Mouse (Mus musculus): ENCODE results near the gene Gm13276. TPM values are rescaled to one million over a fixed set of nuclear protein-coding genes. Genes with fewer than 3 reads are reported as not detected.
"Not testable (repeated sequence)": the region's sequence is repeated elsewhere in the genome, so short reads cannot be mapped to it uniquely, and the experiment has no call there.

Gm13276 gene
- polyA plus RNA-seq, 1 experiment from 2014 or later = not detected

GRCm38 (mm10) chr4:88802954-88803353 is 17.4 kb downstream of the Gm13276 start, which contains the start of gene Gm13287:
Gm13287 (plus strand) TSS chr4:88803254.
- H3K9me3 ChIP-seq (ENCODE audit: control insufficient read depth, low read length); H3K4me3 ChIP-seq (ENCODE audit: low read length); H3K36me3 ChIP-seq (ENCODE audit: control insufficient read depth, insufficient read depth, low read length); H3K27ac ChIP-seq (ENCODE audit: low read depth, low read length); H3K4me1 ChIP-seq (ENCODE audit: control insufficient read depth, insufficient read depth, low read length); H3K9ac ChIP-seq (ENCODE audit: low read depth, low read length); ATAC-seq (ENCODE audit: low FRiP score, low TSS enrichment); H3K27me3 ChIP-seq (ENCODE audit: control insufficient read depth, insufficient read depth, low read length); H3K4me2 ChIP-seq (replicated peaks; ENCODE audit: low read depth, low read length): not testable (repeated sequence)
- WGBS = no CpG with 5 or more reads among the region's 29 CpGs

GRCm38 (mm10) chr4:88805231-88805630 is 19.7 kb downstream of the Gm13276 start, which contains the start of gene Gm13288:
Gm13288 (plus strand) TSS chr4:88805531.
- not testable (repeated sequence) for H3K4me3 ChIP-seq (ENCODE audit: low read length); H3K9me3 ChIP-seq (ENCODE audit: control insufficient read depth, low read length); H3K27ac ChIP-seq (ENCODE audit: low read depth, low read length); H3K27me3 ChIP-seq (ENCODE audit: control insufficient read depth, insufficient read depth, low read length); H3K4me2 ChIP-seq (replicated peaks; ENCODE audit: low read depth, low read length); H3K9ac ChIP-seq (ENCODE audit: low read depth, low read length); ATAC-seq (ENCODE audit: low FRiP score, low TSS enrichment); H3K36me3 ChIP-seq (ENCODE audit: control insufficient read depth, insufficient read depth, low read length); H3K4me1 ChIP-seq (ENCODE audit: control insufficient read depth, insufficient read depth, low read length)
- WGBS = no CpG with 5 or more reads among the region's 8 CpGs

- H3K9ac ChIP-seq (ENCODE audit: low read depth, low read length); H3K9me3 ChIP-seq (ENCODE audit: control insufficient read depth, low read length); H3K27me3 ChIP-seq (ENCODE audit: control insufficient read depth, insufficient read depth, low read length); ATAC-seq (ENCODE audit: low FRiP score, low TSS enrichment); H3K4me1 ChIP-seq (ENCODE audit: control insufficient read depth, insufficient read depth, low read length); H3K27ac ChIP-seq (ENCODE audit: low read depth, low read length); H3K4me2 ChIP-seq (replicated peaks; ENCODE audit: low read depth, low read length); H3K36me3 ChIP-seq (ENCODE audit: control insufficient read depth, insufficient read depth, low read length); H3K4me3 ChIP-seq (ENCODE audit: low read length): not testable (repeated sequence)
- WGBS = 0% methylated on average over 13 of the region's 34 CpGs
Observed at GRCm38 (mm10) chr4:88805761-88806160, 20.3 kb downstream of the Gm13276 start.

GRCm38 (mm10) chr4:88815928-88816327 is 30.4 kb downstream of the Gm13276 start, which contains the start of gene Ifna7:
Ifna7 (plus strand) TSS chr4:88816228.
- Histone ChIP-seq H3K36me3 (ENCODE audit: control insufficient read depth, insufficient read depth, low read length) (no peaks in the 10 kb centered on the region), H3K4me1 (ENCODE audit: control insufficient read depth, insufficient read depth, low read length) (no peaks in the 10 kb centered on the region), H3K4me3 (ENCODE audit: low read length) (no peak within 1 kb of the TSS), H3K27me3 (ENCODE audit: control insufficient read depth, insufficient read depth, low read length) (no peaks in the 10 kb centered on the region), H3K27ac (ENCODE audit: low read depth, low read length) (no peak within 1 kb of the TSS), H3K9me3 (ENCODE audit: control insufficient read depth, low read length) (no peaks in the 10 kb centered on the region), H3K4me2 (replicated peaks; ENCODE audit: low read depth, low read length) (no peak within 1 kb of the TSS), H3K9ac (ENCODE audit: low read depth, low read length) (no peak within 1 kb of the TSS)
- 63% methylated on average over 3 of the region's 3 CpGs for WGBS
- ATAC-seq (ENCODE audit: low FRiP score, low TSS enrichment) = no peak

GRCm38 (mm10) chr4:88819659-88820058 is 34.1 kb downstream of the Gm13276 start, which contains the start of gene Ifna11:
Ifna11 (plus strand) TSS chr4:88819959.
- 81% methylated on average over 1 of the region's 1 CpGs for WGBS
- H3K27me3 ChIP-seq (ENCODE audit: control insufficient read depth, insufficient read depth, low read length) = no peaks in the 10 kb centered on the region
- no peak within 1 kb of the TSS for H3K27ac ChIP-seq (ENCODE audit: low read depth, low read length)
- H3K4me3 ChIP-seq (ENCODE audit: low read length) = no peak within 1 kb of the TSS
- no peaks in the 10 kb centered on the region for H3K4me1 ChIP-seq (ENCODE audit: control insufficient read depth, insufficient read depth, low read length)
- H3K9ac ChIP-seq (ENCODE audit: low read depth, low read length) = no peak within 1 kb of the TSS
- no peaks in the 10 kb centered on the region for H3K9me3 ChIP-seq (ENCODE audit: control insufficient read depth, low read length)
- no peak within 1 kb of the TSS for H3K4me2 ChIP-seq (replicated peaks; ENCODE audit: low read depth, low read length)
- no peak for ATAC-seq (ENCODE audit: low FRiP score, low TSS enrichment)
- H3K36me3 ChIP-seq (ENCODE audit: control insufficient read depth, insufficient read depth, low read length) = no peaks in the 10 kb centered on the region

GRCm38 (mm10) chr4:88822995-88823394 is 37.5 kb downstream of the Gm13276 start:
- H3K9me3 ChIP-seq (ENCODE audit: control insufficient read depth, low read length) = no peaks in the 10 kb centered on the region
- no peaks in the 10 kb centered on the region for H3K36me3 ChIP-seq (ENCODE audit: control insufficient read depth, insufficient read depth, low read length)
- H3K4me1 ChIP-seq (ENCODE audit: control insufficient read depth, insufficient read depth, low read length) = no peaks in the 10 kb centered on the region
- 32% methylated on average over 4 of the region's 4 CpGs for whole genome bisulfite sequencing
- no peak overlapping the region for H3K4me3 ChIP-seq (ENCODE audit: low read length)
- ATAC-seq (ENCODE audit: low FRiP score, low TSS enrichment) = no peak
- no peaks in the 10 kb centered on the region for H3K27me3 ChIP-seq (ENCODE audit: control insufficient read depth, insufficient read depth, low read length)
- no peak overlapping the region for H3K27ac ChIP-seq (ENCODE audit: low read depth, low read length)
- H3K9ac ChIP-seq (ENCODE audit: low read depth, low read length) = no peak overlapping the region
- H3K4me2 ChIP-seq (replicated peaks; ENCODE audit: low read depth, low read length) = no peak overlapping the region

GRCm38 (mm10) chr4:88827116-88827515 is 41.6 kb downstream of the Gm13276 start, which contains the start of gene Ifna6:
Ifna6 (plus strand) TSS chr4:88827416.
- H3K36me3 ChIP-seq (ENCODE audit: control insufficient read depth, insufficient read depth, low read length); H3K4me2 ChIP-seq (replicated peaks; ENCODE audit: low read depth, low read length); H3K9ac ChIP-seq (ENCODE audit: low read depth, low read length); H3K4me3 ChIP-seq (ENCODE audit: low read length); ATAC-seq (ENCODE audit: low FRiP score, low TSS enrichment); H3K9me3 ChIP-seq (ENCODE audit: control insufficient read depth, low read length); H3K27ac ChIP-seq (ENCODE audit: low read depth, low read length); H3K27me3 ChIP-seq (ENCODE audit: control insufficient read depth, insufficient read depth, low read length); H3K4me1 ChIP-seq (ENCODE audit: control insufficient read depth, insufficient read depth, low read length): not testable (repeated sequence)

GRCm38 (mm10) chr4:88830523-88830922 is 45.0 kb downstream of the Gm13276 start:
- no peaks in the 10 kb centered on the region for H3K9me3 ChIP-seq (ENCODE audit: control insufficient read depth, low read length)
- H3K27ac ChIP-seq (ENCODE audit: low read depth, low read length) = no peak overlapping the region
- no peak for ATAC-seq (ENCODE audit: low FRiP score, low TSS enrichment)
- no peaks in the 10 kb centered on the region for H3K27me3 ChIP-seq (ENCODE audit: control insufficient read depth, insufficient read depth, low read length)
- no peaks in the 10 kb centered on the region for H3K36me3 ChIP-seq (ENCODE audit: control insufficient read depth, insufficient read depth, low read length)
- no peak overlapping the region for H3K9ac ChIP-seq (ENCODE audit: low read depth, low read length)
- WGBS = 25% methylated on average over 4 of the region's 4 CpGs
- no peak overlapping the region for H3K4me3 ChIP-seq (ENCODE audit: low read length)
- H3K4me1 ChIP-seq (ENCODE audit: control insufficient read depth, insufficient read depth, low read length) = no peaks in the 10 kb centered on the region
- H3K4me2 ChIP-seq (replicated peaks; ENCODE audit: low read depth, low read length) = no peak overlapping the region

GRCm38 (mm10) chr4:88835225-88835624 is 49.7 kb downstream of the Gm13276 start, which contains the start of gene Ifna5:
Ifna5 (plus strand) TSS chr4:88835525.
- H3K36me3 ChIP-seq (ENCODE audit: control insufficient read depth, insufficient read depth, low read length); H3K4me2 ChIP-seq (replicated peaks; ENCODE audit: low read depth, low read length); H3K4me1 ChIP-seq (ENCODE audit: control insufficient read depth, insufficient read depth, low read length); H3K27me3 ChIP-seq (ENCODE audit: control insufficient read depth, insufficient read depth, low read length); H3K9ac ChIP-seq (ENCODE audit: low read depth, low read length); ATAC-seq (ENCODE audit: low FRiP score, low TSS enrichment); H3K9me3 ChIP-seq (ENCODE audit: control insufficient read depth, low read length); H3K4me3 ChIP-seq (ENCODE audit: low read length); H3K27ac ChIP-seq (ENCODE audit: low read depth, low read length): not testable (repeated sequence)
- WGBS = 86% methylated on average over 1 of the region's 1 CpGs
